Mouse (Mus musculus) limb, embryonic 11.5 days (tissue): ENCODE data around the gene Rtn4r. TPM values are rescaled to one million over a fixed set of nuclear protein-coding genes. Genes with fewer than 3 reads are reported as not detected.

Source experiments
- ATAC-seq: fragments of 200-750 bp; cut with Nextera tagmentation; 2 replicates; pipeline ENCODE4 v1.8.0; 2017; ENCODE audit warnings: low read depth; ENCODE audit not compliant: insufficient number of reproducible peaks, low FRiP score, low TSS enrichment
- DNase-seq: peaks from one replicate; pipeline ENCODE4 v3.0.0-alpha.2; 2015; ENCODE audit warnings: low spot score
- H3K27ac ChIP-seq: fragments of 300-500 bp; sonication (generic); replicated peaks from 2 replicates; pipeline ENCODE4 v1.5.1; 2014; ENCODE audit warnings: low read depth, mild to moderate bottlenecking, low read length
- H3K27me3 ChIP-seq: fragments of 300-500 bp; sonication (generic); 2 replicates; pipeline ENCODE4 v1.6.1; 2014; ENCODE audit warnings: mild to moderate bottlenecking, low read length, mixed read lengths; ENCODE audit not compliant: control insufficient read depth, insufficient read depth
- H3K36me3 ChIP-seq: fragments of 300-500 bp; sonication (generic); 2 replicates; pipeline ENCODE4 v1.6.1; 2014; ENCODE audit warnings: mild to moderate bottlenecking, low read length, moderate library complexity, mixed read lengths; ENCODE audit not compliant: control insufficient read depth, insufficient read depth
- H3K4me1 ChIP-seq: fragments of 300-500 bp; sonication (generic); 2 replicates; pipeline ENCODE4 v1.6.1; 2014; ENCODE audit warnings: low read length, mixed read lengths; ENCODE audit not compliant: control insufficient read depth, insufficient read depth
- H3K4me2 ChIP-seq: fragments of 300-500 bp; sonication (generic); 2 replicates; pipeline ENCODE4 v1.6.1; 2014; ENCODE audit warnings: low read depth, mild to moderate bottlenecking, moderate library complexity; ENCODE audit not compliant: severe bottlenecking
- H3K4me3 ChIP-seq: fragments of 300-500 bp; sonication (generic); 2 replicates; pipeline ENCODE4 v1.5.1; 2014; ENCODE audit warnings: low read depth, low read length
- H3K9ac ChIP-seq: fragments of 300-500 bp; sonication (generic); 2 replicates; pipeline ENCODE4 v1.6.1; 2014; ENCODE audit warnings: mild to moderate bottlenecking, low read length
- H3K9me3 ChIP-seq: fragments of 300-500 bp; sonication (generic); 2 replicates; pipeline ENCODE4 v1.6.1; 2016; ENCODE audit warnings: low read length; ENCODE audit not compliant: control insufficient read depth
- WGBS: fragments of 180-500 bp; shearing (Covaris S2); extraction: QIAGEN DNeasy Blood & Tissue Kit; methylation state at CpG from one replicate; pipeline ENCODE4 v1.1.7; 2014; 5-methylcytosine and 5-hydroxymethylcytosine counted together
- polyA plus RNA-seq: library from polyadenylated mRNA; unstranded; fragments of >200 nt; fragmentation: Nextera tagmentation; extraction: Ambion mirVana; gene quantifications from 2 replicates; pipeline ENCODE4 v1.2.1, GENCODE M21; 2014

The Rtn4r gene
- polyA plus RNA-seq, 1 experiment from 2014 or later = 7.4 TPM

DNA sequence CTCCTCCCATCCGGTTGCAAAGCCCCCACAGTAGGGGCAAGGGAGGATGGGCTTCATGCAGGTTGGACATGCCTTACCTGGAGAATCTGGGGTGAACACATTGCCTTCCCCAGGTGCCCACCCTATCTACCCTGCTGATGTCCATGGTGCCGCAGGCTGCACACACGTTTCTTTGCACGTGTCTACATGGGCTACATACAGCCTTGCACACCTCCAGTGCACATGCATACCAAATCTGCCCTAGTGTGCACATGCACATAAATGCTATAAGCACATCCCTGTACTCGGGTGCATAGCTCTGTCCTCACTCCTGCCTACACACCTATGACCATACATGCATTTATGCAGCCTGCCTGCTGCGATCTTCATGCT, 1.1 kb downstream of the Rtn4r start:
- H3K9me3 ChIP-seq = no peaks in the 10 kb centered on the region
- peaks cover 9% of the 10 kb centered on the region; the same call in 1 of the 2 replicates for H3K4me1 ChIP-seq
- H3K27ac ChIP-seq = no peak overlapping the region
- no peaks in the 10 kb centered on the region for H3K36me3 ChIP-seq
- no peak for DNase-seq
- no peak overlapping the region for H3K9ac ChIP-seq
- H3K27me3 ChIP-seq = peaks cover 32% of the 10 kb centered on the region
- H3K4me2 ChIP-seq = peak overlapping the region; percentile 98
- peak overlapping the region; percentile 61 for H3K4me3 ChIP-seq
- ATAC-seq = no peak
- 67% methylated on average over 6 of the region's 6 CpGs for WGBS

DNA sequence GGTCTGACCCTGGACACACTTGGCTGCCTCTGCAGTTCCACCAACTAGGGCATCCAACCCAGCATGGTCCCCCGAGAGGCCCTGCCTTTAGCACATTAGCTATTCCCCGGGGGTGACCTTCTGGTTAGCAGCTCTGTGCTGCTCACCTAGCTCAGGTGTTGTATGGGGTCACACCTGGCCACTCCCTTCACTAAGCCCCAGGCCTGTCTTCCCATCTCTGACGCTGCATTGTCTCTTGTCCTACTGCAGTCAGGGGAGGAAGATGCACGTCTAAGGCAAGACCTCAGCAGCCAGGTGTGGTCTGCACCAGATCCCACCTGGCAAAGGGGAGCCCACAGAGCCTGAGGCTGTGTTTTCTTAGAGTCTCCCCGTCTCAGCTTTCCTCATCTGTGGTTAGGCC, 2.0 kb downstream of the Rtn4r start:
- H3K9me3 ChIP-seq = no peaks in the 10 kb centered on the region
- ATAC-seq (no peak), DNase-seq (no peak)
- WGBS = 71% methylated on average over 5 of the region's 5 CpGs
- no peak overlapping the region for H3K9ac ChIP-seq
- H3K4me3 ChIP-seq = no peak overlapping the region
- H3K36me3 ChIP-seq = no peaks in the 10 kb centered on the region
- H3K4me1 ChIP-seq = peaks cover 9% of the 10 kb centered on the region; the same call in 1 of the 2 replicates
- no peak overlapping the region for H3K4me2 ChIP-seq
- H3K27me3 ChIP-seq = peaks cover 32% of the 10 kb centered on the region
- no peak overlapping the region for H3K27ac ChIP-seq

DNA sequence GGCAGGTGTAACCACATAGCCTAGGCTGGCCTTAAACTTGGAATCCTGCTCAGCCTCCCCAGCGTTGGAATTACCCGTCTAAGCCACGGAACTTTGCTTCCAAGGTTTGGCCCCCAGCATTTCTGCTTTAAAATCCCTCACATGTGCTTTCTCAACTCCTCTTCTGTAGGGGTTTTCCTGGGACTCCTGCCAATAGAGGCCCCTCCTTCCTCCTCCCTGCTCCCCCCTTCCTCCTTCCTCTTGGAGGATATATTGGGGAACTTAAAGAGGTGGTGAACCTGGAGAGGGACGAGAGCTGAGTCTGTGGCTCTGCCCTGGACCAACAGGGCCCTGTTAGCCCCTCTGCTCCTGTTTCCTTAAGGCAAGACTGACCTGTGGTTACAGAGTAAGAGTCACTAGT, 2.8 kb downstream of the Rtn4r start:
- H3K27me3 ChIP-seq = peaks cover 32% of the 10 kb centered on the region
- H3K9me3 ChIP-seq = no peaks in the 10 kb centered on the region
- WGBS = 63% methylated on average over 4 of the region's 4 CpGs
- H3K27ac ChIP-seq = no peak overlapping the region
- H3K36me3 ChIP-seq = no peaks in the 10 kb centered on the region
- no peak overlapping the region for H3K4me3 ChIP-seq
- no peak overlapping the region for H3K4me2 ChIP-seq
- H3K4me1 ChIP-seq = peaks cover 9% of the 10 kb centered on the region; the same call in 1 of the 2 replicates
- DNase-seq = no peak
- no peak for ATAC-seq
- H3K9ac ChIP-seq = no peak overlapping the region

DNA sequence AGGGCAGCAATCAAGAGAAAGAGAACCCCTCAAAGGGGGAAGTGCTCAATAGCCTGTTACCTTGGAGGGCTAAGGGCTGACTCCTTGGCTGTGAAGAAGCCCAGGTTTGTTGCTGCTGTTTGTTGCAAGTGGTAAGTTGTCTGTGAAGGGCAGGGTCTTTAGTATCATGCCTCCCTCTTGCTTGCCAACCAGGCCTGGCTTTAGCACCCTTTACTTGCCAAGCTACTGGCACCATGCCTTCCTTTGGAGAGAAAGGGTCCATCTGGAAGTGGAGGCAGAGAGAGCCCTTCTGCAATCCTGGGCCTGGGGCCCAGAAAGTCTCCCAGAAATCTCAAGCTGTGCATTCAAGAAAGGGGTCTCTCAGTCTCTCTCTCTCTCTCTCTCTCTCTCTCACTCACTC, 3.3 kb downstream of the Rtn4r start:
- no peaks in the 10 kb centered on the region for H3K9me3 ChIP-seq
- no peak for DNase-seq
- no peak overlapping the region for H3K4me3 ChIP-seq
- no peaks in the 10 kb centered on the region for H3K36me3 ChIP-seq
- no peak overlapping the region for H3K27ac ChIP-seq
- peaks cover 32% of the 10 kb centered on the region for H3K27me3 ChIP-seq
- peaks cover 9% of the 10 kb centered on the region; the same call in 1 of the 2 replicates for H3K4me1 ChIP-seq
- no peak for ATAC-seq
- H3K4me2 ChIP-seq = no peak overlapping the region
- no peak overlapping the region for H3K9ac ChIP-seq

DNA sequence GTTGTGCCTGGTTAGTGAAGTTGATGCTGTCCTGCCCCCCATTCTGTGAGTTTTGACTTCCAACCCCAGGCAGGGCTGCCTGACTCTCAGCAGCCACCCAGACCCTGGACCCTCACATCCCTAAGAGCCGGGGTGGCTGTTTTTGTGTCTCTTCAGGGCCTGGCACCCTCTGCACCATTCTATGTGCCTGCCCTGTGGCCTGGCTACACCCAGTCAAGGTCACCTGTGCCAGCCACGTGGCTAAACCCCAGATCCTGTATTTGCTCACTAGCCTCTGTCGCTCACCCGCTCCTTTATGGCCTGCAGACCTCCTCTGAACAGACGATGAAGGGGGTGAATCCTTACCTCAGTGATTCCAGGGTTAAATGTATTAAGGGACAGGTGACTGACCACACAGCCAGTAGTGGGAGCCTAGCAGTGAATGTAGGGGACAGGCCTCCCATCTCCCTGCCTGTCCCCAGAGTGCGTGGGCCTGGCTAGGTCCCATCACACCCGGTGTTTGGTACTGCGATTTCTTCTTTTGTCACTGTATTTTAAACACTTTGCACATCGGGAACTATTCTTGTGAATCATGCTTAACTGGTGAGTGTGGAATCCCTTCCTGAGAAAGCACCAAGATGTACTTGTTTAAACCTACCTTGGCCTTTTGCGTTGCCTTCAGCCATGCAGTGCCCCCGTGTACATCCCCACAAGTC, 4.0 kb downstream of the Rtn4r start:
- 84% methylated on average over 11 of the region's 11 CpGs for WGBS
- no peak overlapping the region for H3K9ac ChIP-seq
- no peak overlapping the region for H3K4me2 ChIP-seq
- H3K4me1 ChIP-seq = peaks cover 9% of the 10 kb centered on the region; the same call in 1 of the 2 replicates
- H3K36me3 ChIP-seq = no peaks in the 10 kb centered on the region
- peaks cover 28% of the 10 kb centered on the region for H3K27me3 ChIP-seq
- no peak overlapping the region for H3K4me3 ChIP-seq
- DNase-seq (no peak), ATAC-seq (no peak)
- no peak overlapping the region for H3K27ac ChIP-seq
- no peaks in the 10 kb centered on the region for H3K9me3 ChIP-seq

DNA sequence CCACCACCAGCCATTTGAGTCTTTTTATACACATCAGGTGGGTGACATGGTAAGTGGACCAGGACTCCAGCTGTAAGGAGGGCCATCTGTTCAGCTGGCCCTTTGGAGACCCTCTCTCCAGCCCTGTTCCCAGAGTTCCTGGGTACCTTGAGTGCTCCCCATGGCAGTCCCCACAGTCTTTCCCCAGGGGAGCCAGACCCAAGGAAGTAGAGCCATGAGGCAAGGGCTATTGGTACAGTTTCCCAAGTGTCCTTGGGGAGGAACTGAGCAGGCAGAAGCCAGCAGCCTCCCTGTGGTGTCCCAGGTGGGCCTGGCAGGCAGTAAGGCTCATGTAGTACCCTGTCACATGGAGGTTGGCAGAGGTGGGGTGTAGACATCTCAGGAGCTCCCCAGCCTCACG, 4.6 kb downstream of the Rtn4r start:
- H3K27me3 ChIP-seq = peaks cover 21% of the 10 kb centered on the region
- H3K4me2 ChIP-seq = no peak overlapping the region
- DNase-seq (no peak), ATAC-seq (no peak)
- no peaks in the 10 kb centered on the region for H3K9me3 ChIP-seq
- H3K27ac ChIP-seq = no peak overlapping the region
- H3K36me3 ChIP-seq = no peaks in the 10 kb centered on the region
- no peak overlapping the region for H3K4me3 ChIP-seq
- WGBS = 71% methylated on average over 1 of the region's 1 CpGs
- no peak overlapping the region for H3K9ac ChIP-seq
- H3K4me1 ChIP-seq = peaks cover 7% of the 10 kb centered on the region; the same call in 1 of the 2 replicates

DNA sequence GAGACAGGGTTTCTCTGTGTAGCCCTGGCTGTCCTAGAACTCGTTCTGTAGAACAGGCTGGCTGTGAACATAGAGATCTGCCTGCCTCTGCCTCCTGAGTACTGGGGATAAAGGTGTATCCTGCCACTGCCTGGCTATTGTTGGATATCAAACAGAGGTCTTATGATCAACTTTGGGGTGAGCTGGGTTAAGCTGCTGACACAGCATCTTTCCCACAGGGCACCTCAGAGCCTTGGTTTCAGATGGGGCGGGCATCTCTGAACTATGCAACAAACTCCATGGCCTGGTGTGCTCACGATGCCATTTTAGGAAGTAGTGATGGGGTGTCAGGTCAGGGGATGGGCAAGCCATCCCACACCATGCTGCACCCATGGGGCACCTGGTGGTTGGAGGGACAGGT, 5.1 kb downstream of the Rtn4r start:
- Histone ChIP-seq H3K27me3 (peaks cover 19% of the 10 kb centered on the region), H3K4me1 (peaks cover 6% of the 10 kb centered on the region; the same call in 1 of the 2 replicates), H3K4me2 (no peak overlapping the region), H3K9me3 (no peaks in the 10 kb centered on the region), H3K36me3 (no peaks in the 10 kb centered on the region), H3K4me3 (no peak overlapping the region), H3K9ac (no peak overlapping the region), H3K27ac (no peak overlapping the region)
- DNase-seq (no peak), ATAC-seq (no peak)
- WGBS = 90% methylated on average over 3 of the region's 3 CpGs

DNA sequence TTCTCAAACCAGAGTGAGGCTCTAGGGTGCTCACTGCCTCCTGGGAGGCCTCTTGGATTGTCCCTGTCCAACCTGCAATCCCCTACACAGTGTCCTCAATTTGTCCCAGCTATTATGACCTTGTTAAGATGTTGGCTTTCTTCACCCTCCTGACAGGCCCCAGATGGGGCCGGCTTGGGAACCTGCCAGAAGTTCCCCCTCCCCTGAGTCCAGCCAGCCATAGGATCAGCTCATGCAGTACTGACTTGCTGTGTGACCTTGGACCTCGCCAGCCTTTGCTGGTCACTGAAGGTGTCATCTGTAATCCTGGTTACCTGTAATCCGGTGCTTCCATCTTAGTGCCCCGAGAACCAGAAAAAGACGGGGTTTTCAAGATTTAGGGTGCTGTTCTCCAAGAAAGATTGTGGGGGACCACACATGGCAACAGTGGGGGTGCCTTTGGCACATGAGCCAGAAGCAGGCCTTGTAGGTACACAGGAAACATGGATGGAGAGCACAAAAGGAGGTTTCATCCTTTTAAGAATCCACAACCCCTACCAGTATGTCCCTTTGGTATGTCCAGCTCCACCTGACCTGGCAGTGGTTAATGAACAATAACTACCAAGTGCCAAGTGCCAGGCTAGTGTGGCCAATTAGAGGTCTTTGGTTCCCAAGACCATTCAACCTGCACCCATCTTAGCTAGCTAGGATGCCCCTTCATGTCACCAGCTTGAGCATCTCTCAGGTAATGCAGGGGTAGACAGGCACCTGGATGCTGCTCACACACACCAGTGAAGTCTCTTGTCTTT, 5.9 kb downstream of the Rtn4r start:
- H3K27me3 ChIP-seq = peaks cover 12% of the 10 kb centered on the region
- 78% methylated on average over 5 of the region's 5 CpGs for WGBS
- H3K9ac ChIP-seq = no peak overlapping the region
- H3K4me1 ChIP-seq = 0 out of 2 replicates have a peak, but pooled peaks cover under 1% of the 10 kb centered on the region
- no peak overlapping the region for H3K27ac ChIP-seq
- H3K36me3 ChIP-seq = no peaks in the 10 kb centered on the region
- DNase-seq (no peak), ATAC-seq (no peak)
- no peak overlapping the region for H3K4me3 ChIP-seq
- H3K4me2 ChIP-seq = no peak overlapping the region
- no peaks in the 10 kb centered on the region for H3K9me3 ChIP-seq
